ENCODE assay signal across 20 mouse cellular contexts in the genomic region with DNA sequence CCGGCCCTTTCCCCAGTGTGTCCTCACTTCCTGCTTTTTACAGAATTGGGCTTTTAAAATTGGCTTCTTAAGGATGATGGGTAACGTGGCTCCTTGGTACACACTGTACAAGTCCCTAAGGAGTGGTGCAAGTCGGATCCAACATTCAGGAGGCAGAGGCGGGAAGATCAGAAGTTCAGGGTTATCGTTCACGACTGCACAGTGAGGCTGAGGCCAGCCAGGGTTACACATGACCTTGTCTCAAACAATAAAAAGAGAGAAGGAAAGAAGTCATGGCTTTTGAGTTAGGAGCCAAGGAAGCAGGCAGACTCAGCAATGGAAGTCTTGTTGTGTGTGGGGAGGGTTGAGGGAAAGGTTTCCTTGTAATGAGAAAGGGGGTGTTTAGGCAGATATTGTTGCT. TPM values are rescaled to one million over a fixed set of nuclear protein-coding genes. Genes with fewer than 3 reads are reported as not detected.
"Had no signal": no experiment of that assay in that cellular context is flagged by ENCODE, and none has a peak within 500 bp of the region (broad histone marks: within the 10 kb centered on the region; RNA-seq: fewer than 3 reads in every experiment).

No protein-coding gene starts in this region.

- H3K9ac ChIP-seq: limb, embryonic 13.5 days; liver, embryonic 14.5 days; midbrain, embryonic 13.5 days; neural tube, embryonic 15.5 days had no signal

- H3K4me1 ChIP-seq: limb, embryonic 13.5 days had no signal

- H3K4me3 ChIP-seq: limb, embryonic 13.5 days; midbrain, embryonic 13.5 days; myocyte; neural tube, embryonic 15.5 days had no signal

- H3K36me3 ChIP-seq: limb, embryonic 13.5 days; midbrain, embryonic 13.5 days; neural tube, embryonic 15.5 days had no signal

- H3K27ac ChIP-seq: limb, embryonic 13.5 days; liver, embryonic 14.5 days; midbrain, embryonic 13.5 days; neural tube, embryonic 15.5 days; stomach, postnatal 0 days had no signal

- H3K9me3 ChIP-seq: limb, embryonic 13.5 days; midbrain, embryonic 13.5 days; neural tube, embryonic 15.5 days had no signal

- H3K27me3 ChIP-seq: limb, embryonic 13.5 days; midbrain, embryonic 13.5 days; neural tube, embryonic 15.5 days had no signal

- H3K4me2 ChIP-seq: limb, embryonic 13.5 days; midbrain, embryonic 13.5 days; neural tube, embryonic 15.5 days had no signal

- DNase-seq: left cerebral cortex, postnatal 4 days; lung, adult 18-20 months; right cerebral cortex, adult 18-20 months; right cerebral cortex, postnatal 25 days; thymus, adult 2 months; thymus, postnatal 36 days had no signal

- ATAC-seq: midbrain, embryonic 13.5 days had no signal

RNA-seq across cellular contexts. Expression of a gene that starts 18.7 kb away (rescaled TPM):
- total RNA-seq: layer of hippocampus, adult 8-10 months; layer of hippocampus, postnatal 14 days; left cerebral cortex, adult 18-20 months; left cerebral cortex, postnatal 10 days; left cerebral cortex, postnatal 4 days; liver, adult 2 months; megakaryocyte-erythroid progenitor cell, adult 5-6 weeks had no signal
- polyA plus RNA-seq: large intestine, adult 2 months; liver, embryonic 14.5 days; small intestine, adult 2 months had no signal

RNA-seq across cellular contexts. Expression of a gene that starts 55.1 kb away (rescaled TPM):
- total RNA-seq: liver, adult 2 months; megakaryocyte-erythroid progenitor cell, adult 5-6 weeks had no signal
